Mouse (Mus musculus): Measurements from ENCODE around the gene Olfr458. TPM values are rescaled to one million over a fixed set of nuclear protein-coding genes. Genes with fewer than 3 reads are reported as not detected.
"Not testable (repeated sequence)": the region's sequence is repeated elsewhere in the genome, so short reads cannot be mapped to it uniquely, and the experiment has no call there.

The Olfr458 gene
- not detected in 2 replicates for polyA plus RNA-seq (2014; fragmentation: Nextera tagmentation; extraction: Ambion mirVana)

- DNase-seq (ENCODE audit: low spot score) (no peak), ATAC-seq (replicated peaks; ENCODE audit: low FRiP score, low TSS enrichment, low read depth) (no peak)
- H3K9ac ChIP-seq (ENCODE audit: low read length), result no peak within 1 kb of the TSS
- no peaks in the 10 kb centered on the region for H3K4me1 ChIP-seq (replicated peaks; ENCODE audit: control insufficient read depth, insufficient read depth, low read length)
- H3K4me2 ChIP-seq (ENCODE audit: low read length), result no peak within 1 kb of the TSS
- H3K36me3 ChIP-seq (ENCODE audit: control insufficient read depth, insufficient read depth, low read length), result no peaks in the 10 kb centered on the region
- no peaks in the 10 kb centered on the region for H3K27me3 ChIP-seq (replicated peaks; ENCODE audit: control insufficient read depth, insufficient read depth, low read length)
- no peak within 1 kb of the TSS for H3K4me3 ChIP-seq (ENCODE audit: low read depth, low read length)
- whole genome bisulfite sequencing, result 74% methylated on average over 1 of the region's 1 CpGs
- no peak within 1 kb of the TSS for H3K27ac ChIP-seq (ENCODE audit: low read depth)
- H3K9me3 ChIP-seq (ENCODE audit: control insufficient read depth, low read length), result no peaks in the 10 kb centered on the region
These were observed at the start of gene Olfr458 for GRCm38 (mm10) chr6:42465096-42465495. TSS of gene Olfr458 (minus strand) at chr6:42465196.

DNA sequence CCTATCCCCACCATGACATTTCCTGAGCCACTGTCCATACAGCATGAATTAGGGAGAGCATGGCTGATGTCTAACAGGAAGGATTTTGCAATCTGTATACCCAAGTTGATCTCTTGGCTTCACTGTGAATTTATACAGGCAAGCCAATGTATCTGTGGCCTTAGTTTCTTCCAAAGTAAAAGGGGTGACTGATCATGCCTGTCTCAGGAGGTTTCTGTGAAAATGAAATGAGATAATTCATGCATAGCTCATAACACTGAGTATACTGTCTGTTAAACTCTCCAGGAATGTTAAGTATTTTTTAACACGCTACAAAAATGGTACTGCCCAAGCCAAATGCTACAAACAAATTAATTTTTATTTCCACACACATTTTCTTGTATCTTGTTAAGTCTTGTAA is 48.5 kb upstream of the Olfr458 start:
- Histone ChIP-seq H3K4me1 (replicated peaks; ENCODE audit: control insufficient read depth, insufficient read depth, low read length) (no peaks in the 10 kb centered on the region), H3K27ac (ENCODE audit: low read depth) (no peak overlapping the region), H3K27me3 (replicated peaks; ENCODE audit: control insufficient read depth, insufficient read depth, low read length) (no peaks in the 10 kb centered on the region), H3K9me3 (ENCODE audit: control insufficient read depth, low read length) (no peaks in the 10 kb centered on the region), H3K4me3 (ENCODE audit: low read depth, low read length) (no peak overlapping the region), H3K36me3 (ENCODE audit: control insufficient read depth, insufficient read depth, low read length) (no peaks in the 10 kb centered on the region), H3K9ac (ENCODE audit: low read length) (no peak overlapping the region), H3K4me2 (ENCODE audit: low read length) (no peak overlapping the region)
- 68% methylated on average over 1 of the region's 1 CpGs for WGBS
- DNase-seq (ENCODE audit: low spot score) (no peak), ATAC-seq (replicated peaks; ENCODE audit: low FRiP score, low TSS enrichment, low read depth) (no peak)

DNA sequence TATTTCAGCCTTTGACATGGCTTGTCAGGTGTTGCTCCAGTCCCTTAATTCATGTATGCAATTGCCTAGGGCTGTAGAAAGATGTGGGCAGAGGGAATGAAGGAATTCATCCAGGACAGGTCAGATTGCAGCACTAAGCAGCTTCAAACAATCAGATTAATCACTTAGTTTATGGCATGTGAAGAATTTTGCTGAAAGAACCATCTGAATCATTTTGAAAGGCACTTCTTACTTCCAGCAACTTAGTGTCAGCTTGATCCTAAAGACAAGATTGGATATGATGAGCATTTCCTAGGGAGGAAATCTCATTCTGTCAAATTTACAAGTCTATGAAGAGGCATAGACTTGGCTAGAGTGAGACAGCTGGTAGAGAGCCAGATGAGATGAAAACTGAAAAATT is 44.3 kb upstream of the Olfr458 start:
- Histone ChIP-seq H3K9ac (ENCODE audit: low read length) (no peak overlapping the region), H3K4me1 (replicated peaks; ENCODE audit: control insufficient read depth, insufficient read depth, low read length) (no peaks in the 10 kb centered on the region), H3K27ac (ENCODE audit: low read depth) (no peak overlapping the region), H3K27me3 (replicated peaks; ENCODE audit: control insufficient read depth, insufficient read depth, low read length) (no peaks in the 10 kb centered on the region), H3K9me3 (ENCODE audit: control insufficient read depth, low read length) (no peaks in the 10 kb centered on the region), H3K36me3 (ENCODE audit: control insufficient read depth, insufficient read depth, low read length) (no peaks in the 10 kb centered on the region), H3K4me2 (ENCODE audit: low read length) (no peak overlapping the region), H3K4me3 (ENCODE audit: low read depth, low read length) (no peak overlapping the region)
- DNase-seq (ENCODE audit: low spot score), result no peak
- ATAC-seq (replicated peaks; ENCODE audit: low FRiP score, low TSS enrichment, low read depth), result no peak

DNA sequence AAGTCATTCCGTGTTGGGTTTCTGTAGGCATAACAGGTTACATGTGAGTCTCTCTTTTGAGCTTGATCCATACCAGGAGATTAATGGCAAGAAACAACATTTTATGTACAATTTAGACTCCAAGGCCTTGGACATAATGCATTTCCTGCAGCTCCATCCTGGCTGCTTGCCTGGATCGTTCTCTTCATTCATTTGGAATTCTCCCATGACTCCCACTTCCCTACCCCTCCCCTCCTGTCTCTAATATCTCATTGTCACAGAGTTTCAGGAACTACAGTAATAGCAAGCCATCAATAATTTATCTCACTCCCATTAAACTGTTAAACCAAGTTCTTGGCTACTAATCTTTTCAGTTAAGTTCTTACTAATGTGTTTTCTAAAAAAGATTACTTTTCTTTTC is 38.5 kb upstream of the Olfr458 start:
- H3K36me3 ChIP-seq (ENCODE audit: control insufficient read depth, insufficient read depth, low read length), result no peaks in the 10 kb centered on the region
- DNase-seq (ENCODE audit: low spot score) (no peak), ATAC-seq (replicated peaks; ENCODE audit: low FRiP score, low TSS enrichment, low read depth) (no peak)
- no peak overlapping the region for H3K4me2 ChIP-seq (ENCODE audit: low read length)
- H3K9ac ChIP-seq (ENCODE audit: low read length), result no peak overlapping the region
- no peak overlapping the region for H3K4me3 ChIP-seq (ENCODE audit: low read depth, low read length)
- 67% methylated on average over 2 of the region's 2 CpGs for WGBS
- H3K4me1 ChIP-seq (replicated peaks; ENCODE audit: control insufficient read depth, insufficient read depth, low read length), result no peaks in the 10 kb centered on the region
- no peak overlapping the region for H3K27ac ChIP-seq (ENCODE audit: low read depth)
- no peaks in the 10 kb centered on the region for H3K27me3 ChIP-seq (replicated peaks; ENCODE audit: control insufficient read depth, insufficient read depth, low read length)
- no peaks in the 10 kb centered on the region for H3K9me3 ChIP-seq (ENCODE audit: control insufficient read depth, low read length)

DNA sequence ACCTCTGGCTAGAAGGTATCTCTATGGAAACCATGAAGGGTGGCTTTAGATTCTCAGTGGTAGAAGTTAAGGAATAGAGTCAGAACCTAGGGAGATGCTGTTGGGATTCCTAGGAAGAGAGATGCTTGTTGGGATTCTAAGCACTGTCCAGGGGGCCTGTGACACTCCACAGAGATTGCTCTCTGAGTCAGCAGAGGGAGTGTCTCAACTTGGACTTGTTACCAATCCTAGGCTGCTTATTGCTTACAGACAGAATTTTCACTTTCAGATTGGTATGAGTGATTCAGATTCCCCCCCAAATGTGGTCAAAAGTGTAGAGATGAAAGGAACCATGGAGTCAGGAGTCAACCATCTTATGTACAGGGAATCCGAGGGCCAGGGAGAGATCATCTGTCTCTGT is 24.7 kb upstream of the Olfr458 start:
- Histone ChIP-seq H3K27ac (ENCODE audit: low read depth) (no peak overlapping the region), H3K9me3 (ENCODE audit: control insufficient read depth, low read length) (no peaks in the 10 kb centered on the region), H3K36me3 (ENCODE audit: control insufficient read depth, insufficient read depth, low read length) (no peaks in the 10 kb centered on the region), H3K4me3 (ENCODE audit: low read depth, low read length) (no peak overlapping the region), H3K9ac (ENCODE audit: low read length) (no peak overlapping the region), H3K27me3 (replicated peaks; ENCODE audit: control insufficient read depth, insufficient read depth, low read length) (no peaks in the 10 kb centered on the region), H3K4me1 (replicated peaks; ENCODE audit: control insufficient read depth, insufficient read depth, low read length) (no peaks in the 10 kb centered on the region), H3K4me2 (ENCODE audit: low read length) (no peak overlapping the region)
- WGBS, result 62% methylated on average over 1 of the region's 1 CpGs
- ATAC-seq (replicated peaks; ENCODE audit: low FRiP score, low TSS enrichment, low read depth) (no peak), DNase-seq (ENCODE audit: low spot score) (no peak)

GRCm38 (mm10) chr6:42487114-42487513 is 22.1 kb upstream of the Olfr458 start, which contains the start of gene Olfr456:
TSS of gene Olfr456 (minus strand) at chr6:42487214.
- WGBS, result 89% methylated on average over 1 of the region's 1 CpGs

DNA sequence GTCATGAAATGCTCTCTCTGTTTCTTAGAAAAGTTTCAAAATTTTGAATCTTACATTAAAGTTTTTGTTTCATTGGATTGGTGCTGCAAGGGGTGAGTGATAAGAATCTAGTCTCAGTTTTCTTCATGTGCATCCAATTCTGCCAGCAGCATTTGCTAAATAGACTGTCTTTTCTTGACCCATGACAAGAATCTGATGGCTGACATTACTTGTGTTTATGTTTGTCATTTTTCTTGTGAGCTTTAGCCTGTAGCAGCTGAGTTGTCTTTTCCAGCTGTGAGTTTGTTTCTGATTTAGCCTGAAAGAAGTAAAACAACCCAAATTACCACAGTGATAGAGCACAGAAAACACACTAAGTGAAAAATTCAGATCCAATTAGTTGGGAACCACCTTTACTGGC is 19.6 kb upstream of the Olfr458 start:
- Histone ChIP-seq H3K4me3 (ENCODE audit: low read depth, low read length) (no peak overlapping the region), H3K4me2 (ENCODE audit: low read length) (no peak overlapping the region), H3K27ac (ENCODE audit: low read depth) (no peak overlapping the region), H3K27me3 (replicated peaks; ENCODE audit: control insufficient read depth, insufficient read depth, low read length) (no peaks in the 10 kb centered on the region), H3K4me1 (replicated peaks; ENCODE audit: control insufficient read depth, insufficient read depth, low read length) (no peaks in the 10 kb centered on the region), H3K9me3 (ENCODE audit: control insufficient read depth, low read length) (no peaks in the 10 kb centered on the region), H3K36me3 (ENCODE audit: control insufficient read depth, insufficient read depth, low read length) (no peaks in the 10 kb centered on the region), H3K9ac (ENCODE audit: low read length) (no peak overlapping the region)
- ATAC-seq (replicated peaks; ENCODE audit: low FRiP score, low TSS enrichment, low read depth) (no peak), DNase-seq (ENCODE audit: low spot score) (no peak)

More at GRCm38 (mm10) chr6:42487114-42487513, 22.1 kb upstream of the Olfr458 start, which contains the start of gene Olfr456:
- no peaks in the 10 kb centered on the region for H3K27me3 ChIP-seq (replicated peaks; ENCODE audit: control insufficient read depth, insufficient read depth, low read length)
- H3K27ac ChIP-seq (ENCODE audit: low read depth), result no peak within 1 kb of the TSS
- no peaks in the 10 kb centered on the region for H3K9me3 ChIP-seq (ENCODE audit: control insufficient read depth, low read length)
- no peaks in the 10 kb centered on the region for H3K4me1 ChIP-seq (replicated peaks; ENCODE audit: control insufficient read depth, insufficient read depth, low read length)
- H3K36me3 ChIP-seq (ENCODE audit: control insufficient read depth, insufficient read depth, low read length), result no peaks in the 10 kb centered on the region
- ATAC-seq (replicated peaks; ENCODE audit: low FRiP score, low TSS enrichment, low read depth) (no peak), DNase-seq (ENCODE audit: low spot score) (no peak)
- H3K4me2 ChIP-seq (ENCODE audit: low read length), result no peak within 1 kb of the TSS
- H3K9ac ChIP-seq (ENCODE audit: low read length), result no peak within 1 kb of the TSS
- no peak within 1 kb of the TSS for H3K4me3 ChIP-seq (ENCODE audit: low read depth, low read length)

DNA sequence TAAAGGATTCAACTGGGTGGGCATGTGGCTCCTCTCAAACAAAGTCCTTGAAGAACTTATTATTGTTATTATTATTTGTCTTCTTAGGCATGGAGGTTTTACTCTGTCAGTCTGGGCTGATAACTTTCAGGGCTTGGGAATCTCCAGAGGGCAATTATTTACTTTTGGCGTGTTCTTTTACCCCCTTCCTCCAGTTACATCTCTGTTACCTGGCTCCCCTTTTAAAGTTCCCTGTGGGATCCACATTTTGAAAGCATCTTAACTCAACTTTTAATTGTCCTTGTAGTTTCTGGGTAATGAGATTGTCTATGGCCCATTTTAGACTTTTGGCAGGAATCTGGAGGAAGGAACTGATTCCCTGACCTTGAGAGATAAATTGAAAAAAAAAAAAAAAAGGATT is 11.2 kb upstream of the Olfr458 start, which contains the start of gene Olfr457:
Gene Olfr457 (minus strand): TSS at position 101 of the 400 bp plus-strand sequence.
- Histone ChIP-seq H3K4me2 (ENCODE audit: low read length) (no peak within 1 kb of the TSS), H3K9ac (ENCODE audit: low read length) (no peak within 1 kb of the TSS), H3K27ac (ENCODE audit: low read depth) (no peak within 1 kb of the TSS), H3K4me1 (replicated peaks; ENCODE audit: control insufficient read depth, insufficient read depth, low read length) (no peaks in the 10 kb centered on the region), H3K36me3 (ENCODE audit: control insufficient read depth, insufficient read depth, low read length) (no peaks in the 10 kb centered on the region), H3K4me3 (ENCODE audit: low read depth, low read length) (no peak within 1 kb of the TSS), H3K9me3 (ENCODE audit: control insufficient read depth, low read length) (no peaks in the 10 kb centered on the region), H3K27me3 (replicated peaks; ENCODE audit: control insufficient read depth, insufficient read depth, low read length) (no peaks in the 10 kb centered on the region)
- ATAC-seq (replicated peaks; ENCODE audit: low FRiP score, low TSS enrichment, low read depth) (no peak), DNase-seq (ENCODE audit: low spot score) (no peak)
- 56% methylated on average over 1 of the region's 1 CpGs for WGBS

GRCm38 (mm10) chr6:42471298-42471697 is 6.3 kb upstream of the Olfr458 start:
- H3K4me1 ChIP-seq (replicated peaks; ENCODE audit: control insufficient read depth, insufficient read depth, low read length); ATAC-seq (replicated peaks; ENCODE audit: low FRiP score, low TSS enrichment, low read depth); H3K9ac ChIP-seq (ENCODE audit: low read length); H3K27me3 ChIP-seq (replicated peaks; ENCODE audit: control insufficient read depth, insufficient read depth, low read length); H3K4me3 ChIP-seq (ENCODE audit: low read depth, low read length); H3K9me3 ChIP-seq (ENCODE audit: control insufficient read depth, low read length); H3K27ac ChIP-seq (ENCODE audit: low read depth); DNase-seq (ENCODE audit: low spot score); H3K4me2 ChIP-seq (ENCODE audit: low read length); H3K36me3 ChIP-seq (ENCODE audit: control insufficient read depth, insufficient read depth, low read length): not testable (repeated sequence)
- 91% methylated on average over 4 of the region's 4 CpGs for WGBS
